Mouse (Mus musculus): ENCODE results near the gene Cacna1a.
"Not testable (repeated sequence)": the region's sequence is repeated elsewhere in the genome, so short reads cannot be mapped to it uniquely, and the experiment has no call there.

Gene Cacna1a

GRCm38 (mm10) chr8:84592015-84592662 is 203.9 kb downstream of the Cacna1a start:
- DNase-seq (ENCODE audit: low read depth): peak; percentile 57

GRCm38 (mm10) chr8:84593143-84593542 is 204.9 kb downstream of the Cacna1a start:
- DNase-seq (ENCODE audit: low read depth): no peak

- peak; percentile 54 for DNase-seq (ENCODE audit: low read depth)
These were observed 206.0 kb downstream of the Cacna1a start for GRCm38 (mm10) chr8:84594099-84594780.

- DNase-seq (ENCODE audit: low read depth): peak; percentile 39
These were observed 207.4 kb downstream of the Cacna1a start for GRCm38 (mm10) chr8:84595648-84596047.

GRCm38 (mm10) chr8:84599401-84599800 is 211.2 kb downstream of the Cacna1a start:
- no peak for DNase-seq (ENCODE audit: low read depth)

GRCm38 (mm10) chr8:84600311-84600907 is 212.2 kb downstream of the Cacna1a start:
- no peak for DNase-seq (ENCODE audit: low read depth)

GRCm38 (mm10) chr8:84601221-84601751 is 213.0 kb downstream of the Cacna1a start:
- no peak for DNase-seq (ENCODE audit: low read depth)

- peak; percentile 38 for DNase-seq (ENCODE audit: low read depth)
These were observed 226.4 kb downstream of the Cacna1a start for GRCm38 (mm10) chr8:84614512-84615223.

- no peak for DNase-seq (ENCODE audit: low read depth)
These were observed 227.6 kb downstream of the Cacna1a start for GRCm38 (mm10) chr8:84615666-84616485.

GRCm38 (mm10) chr8:84617005-84617404 is 228.8 kb downstream of the Cacna1a start:
- no peak for DNase-seq (ENCODE audit: low read depth)

- no peak for DNase-seq (ENCODE audit: low read depth)
These were observed 232.9 kb downstream of the Cacna1a start for GRCm38 (mm10) chr8:84621102-84621625.

GRCm38 (mm10) chr8:84623425-84623824 is 235.2 kb downstream of the Cacna1a start:
- DNase-seq (ENCODE audit: low read depth): not testable (repeated sequence)

- no peak for DNase-seq (ENCODE audit: low read depth)
These were observed 241.3 kb downstream of the Cacna1a start for GRCm38 (mm10) chr8:84629586-84629985.

GRCm38 (mm10) chr8:84630145-84630544 is 241.9 kb downstream of the Cacna1a start:
- no peak for DNase-seq (ENCODE audit: low read depth)

- DNase-seq (ENCODE audit: low read depth): no peak
These were observed 243.6 kb downstream of the Cacna1a start for GRCm38 (mm10) chr8:84631813-84632212.

GRCm38 (mm10) chr8:84633841-84634584 is 245.8 kb downstream of the Cacna1a start:
- no peak for DNase-seq (ENCODE audit: low read depth)

GRCm38 (mm10) chr8:84634849-84635304 is 246.6 kb downstream of the Cacna1a start:
- DNase-seq (ENCODE audit: low read depth): no peak

- no peak for DNase-seq (ENCODE audit: low read depth)
These were observed 247.3 kb downstream of the Cacna1a start for GRCm38 (mm10) chr8:84635397-84636050.

- no peak for DNase-seq (ENCODE audit: low read depth)
These were observed 247.9 kb downstream of the Cacna1a start for GRCm38 (mm10) chr8:84636051-84636691.

Data from c-Kit-positive CD71-positive TER-119-negative erythroid progenitor cells, embryonic 14.5 days (primary cell).